Mouse (Mus musculus): ENCODE data around the gene Pigt.
A peak's percentile ranks its signal among the peaks of the same experiment; 100 is the strongest.

The Pigt gene

DNA sequence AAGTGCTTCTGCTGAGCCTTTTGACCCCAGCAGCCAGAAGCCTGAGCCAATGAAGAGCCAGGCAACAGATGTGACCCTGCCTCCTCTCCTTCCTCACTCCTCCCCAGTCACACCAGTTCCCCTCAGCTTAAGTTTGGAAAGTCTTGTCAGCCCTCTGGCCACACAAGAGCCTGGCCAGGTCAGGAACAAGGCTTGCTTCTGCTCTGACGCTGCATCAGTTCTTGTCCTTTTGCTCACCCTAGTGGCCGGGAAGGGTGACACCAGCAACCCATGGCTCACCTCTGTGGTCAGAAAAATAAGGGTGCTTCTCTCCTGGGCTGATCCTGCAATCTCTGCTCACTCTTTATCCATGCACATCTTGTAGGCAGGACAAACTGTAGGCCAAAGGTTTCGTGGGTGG is 23.5 kb downstream of the Pigt start:
- DNase-seq (ENCODE audit: low spot score), result peak; percentile 58

GRCm38 (mm10) chr2:164521841-164522240 is 24.5 kb downstream of the Pigt start:
- no peak for DNase-seq (ENCODE audit: low spot score)

- no peak for DNase-seq (ENCODE audit: low spot score)
Measured at GRCm38 (mm10) chr2:164522280-164522679, 25.0 kb downstream of the Pigt start.

DNA sequence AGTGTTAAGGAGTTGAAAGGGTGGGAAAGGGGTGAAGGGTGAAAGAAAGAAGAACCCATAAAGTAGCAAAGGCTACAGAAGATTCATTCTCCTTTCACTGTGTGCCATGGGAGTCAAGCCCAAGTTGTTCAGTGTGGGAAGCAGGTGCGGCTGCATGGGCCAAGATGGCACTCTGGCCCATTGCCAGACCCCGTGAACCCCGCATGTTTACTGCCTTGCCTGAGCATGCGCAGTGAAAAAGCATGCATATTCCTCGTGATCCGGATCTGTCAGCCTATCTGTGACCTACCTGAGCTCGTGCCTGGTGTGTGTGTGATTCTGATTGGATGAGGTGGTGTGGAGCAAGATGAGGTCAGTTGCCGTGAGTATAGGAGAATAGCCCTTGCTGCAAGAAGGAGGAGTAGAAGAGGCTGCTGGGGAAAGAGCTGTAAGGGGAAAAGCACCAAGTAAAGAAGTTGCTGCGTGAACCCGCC is 26.0 kb downstream of the Pigt start:
- DNase-seq (ENCODE audit: low spot score), result no peak

- no peak for DNase-seq (ENCODE audit: low spot score)
Measured at GRCm38 (mm10) chr2:164528557-164528956, 31.2 kb downstream of the Pigt start.

DNA sequence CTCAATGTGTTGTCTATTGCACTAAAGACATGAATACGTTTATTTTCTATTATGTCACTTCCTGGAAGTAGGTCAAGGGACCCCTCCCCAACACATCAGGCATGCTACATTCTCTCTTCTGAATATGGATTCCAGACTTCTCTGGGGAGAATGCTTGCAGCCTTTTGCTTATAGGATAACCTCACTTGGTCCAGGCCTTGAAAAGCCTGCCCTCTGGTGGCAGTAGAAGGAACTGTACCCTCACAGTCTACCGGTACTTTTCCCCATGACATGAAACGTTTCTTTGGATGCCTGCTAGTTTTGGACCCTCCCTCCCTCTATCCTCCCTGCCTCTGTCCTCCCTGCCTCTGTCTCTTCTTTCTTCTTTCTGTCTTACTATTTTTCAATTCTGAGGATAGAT is 33.8 kb downstream of the Pigt start:
- DNase-seq (ENCODE audit: low spot score), result peak; percentile 76

DNA sequence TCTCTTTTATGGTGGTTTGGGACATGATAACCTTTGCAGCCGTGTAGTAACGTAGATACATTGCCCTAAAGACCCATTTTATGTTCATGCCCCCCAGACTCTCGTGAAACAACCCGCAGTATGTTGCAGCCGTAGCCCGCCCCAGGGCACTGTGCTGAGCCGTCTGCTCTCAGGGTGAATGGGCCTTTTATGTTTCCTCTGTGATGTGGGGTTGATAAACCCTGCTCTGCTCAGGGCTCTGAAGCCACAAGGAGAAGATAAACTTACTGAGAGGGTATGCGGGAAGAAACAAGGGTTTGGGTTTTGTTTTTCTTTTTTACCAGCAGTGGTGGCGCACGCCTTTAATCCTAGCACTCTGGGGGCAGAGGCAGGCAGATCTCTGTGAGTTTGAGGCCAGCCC is 37.0 kb downstream of the Pigt start:
- no peak for DNase-seq (ENCODE audit: low spot score)

- no peak for DNase-seq (ENCODE audit: low spot score)
Measured at GRCm38 (mm10) chr2:164537003-164537402, 39.7 kb downstream of the Pigt start.

DNA sequence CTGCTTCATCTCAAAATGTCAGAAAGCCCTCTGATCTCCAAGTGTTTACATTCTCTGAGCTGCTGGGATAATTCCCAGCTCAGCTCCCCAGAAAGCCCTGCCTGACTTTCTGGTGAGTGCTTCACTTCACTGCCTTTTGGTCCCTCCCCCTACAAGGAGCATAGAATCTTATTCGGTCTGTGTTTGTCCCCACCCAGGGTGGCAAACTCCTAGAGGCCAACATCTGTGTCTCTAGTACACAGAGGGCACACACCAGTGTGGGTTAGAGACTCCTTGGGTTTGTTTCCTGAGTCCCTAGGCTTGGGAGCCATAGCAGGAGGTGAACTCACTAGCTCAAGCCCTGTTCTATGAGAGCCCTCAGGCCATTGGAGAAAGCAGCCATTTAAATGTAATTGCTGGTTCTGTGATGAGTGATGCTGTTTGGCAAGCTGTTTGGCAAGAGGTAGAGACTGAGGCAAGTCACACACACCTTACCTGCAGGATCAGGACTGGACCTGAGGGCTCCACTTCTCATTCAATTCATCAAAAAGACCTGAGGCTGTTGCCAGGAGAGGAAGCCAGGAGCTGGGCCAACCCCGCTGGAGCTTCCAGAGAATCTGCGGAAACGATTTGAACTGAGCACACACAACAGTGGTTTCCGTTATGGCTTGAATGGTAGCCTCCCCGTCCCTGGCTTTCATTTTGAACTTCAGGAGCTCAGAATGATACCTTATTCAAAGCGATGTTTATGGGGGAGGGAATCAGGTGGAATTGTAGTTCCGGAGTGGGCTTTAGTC is 43.5 kb downstream of the Pigt start:
- no peak for DNase-seq (ENCODE audit: low spot score)

- DNase-seq (ENCODE audit: low spot score), result peak; percentile 54
Measured at GRCm38 (mm10) chr2:164542132-164542531, 44.8 kb downstream of the Pigt start.

- DNase-seq (ENCODE audit: low spot score), result no peak
Measured at GRCm38 (mm10) chr2:164542598-164542997, 45.3 kb downstream of the Pigt start.

DNA sequence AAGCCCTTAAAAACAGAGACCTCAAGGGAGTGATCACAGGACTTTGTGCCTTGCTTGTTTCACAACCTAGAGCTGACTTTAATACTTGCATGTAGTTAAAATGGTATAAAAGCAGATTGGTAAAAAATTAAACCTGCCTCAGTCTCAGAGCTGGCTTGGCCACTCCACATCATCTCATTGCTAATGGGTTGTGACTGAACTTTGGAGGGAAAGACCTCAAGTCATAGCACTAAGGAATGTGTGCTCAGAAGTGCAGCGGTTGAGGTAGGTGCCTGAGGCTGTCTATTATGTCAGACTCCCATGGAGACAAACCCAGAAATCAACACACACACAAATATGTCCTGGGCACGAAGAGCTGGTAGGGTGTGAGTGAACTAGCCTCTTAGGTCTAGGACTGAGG is 46.4 kb downstream of the Pigt start:
- DNase-seq (ENCODE audit: low spot score), result no peak

GRCm38 (mm10) chr2:164544454-164545097 is 47.3 kb downstream of the Pigt start:
- no peak for DNase-seq (ENCODE audit: low spot score)

GRCm38 (mm10) chr2:164549338-164549737 is 52.0 kb downstream of the Pigt start:
- DNase-seq (ENCODE audit: low spot score), result no peak

DNA sequence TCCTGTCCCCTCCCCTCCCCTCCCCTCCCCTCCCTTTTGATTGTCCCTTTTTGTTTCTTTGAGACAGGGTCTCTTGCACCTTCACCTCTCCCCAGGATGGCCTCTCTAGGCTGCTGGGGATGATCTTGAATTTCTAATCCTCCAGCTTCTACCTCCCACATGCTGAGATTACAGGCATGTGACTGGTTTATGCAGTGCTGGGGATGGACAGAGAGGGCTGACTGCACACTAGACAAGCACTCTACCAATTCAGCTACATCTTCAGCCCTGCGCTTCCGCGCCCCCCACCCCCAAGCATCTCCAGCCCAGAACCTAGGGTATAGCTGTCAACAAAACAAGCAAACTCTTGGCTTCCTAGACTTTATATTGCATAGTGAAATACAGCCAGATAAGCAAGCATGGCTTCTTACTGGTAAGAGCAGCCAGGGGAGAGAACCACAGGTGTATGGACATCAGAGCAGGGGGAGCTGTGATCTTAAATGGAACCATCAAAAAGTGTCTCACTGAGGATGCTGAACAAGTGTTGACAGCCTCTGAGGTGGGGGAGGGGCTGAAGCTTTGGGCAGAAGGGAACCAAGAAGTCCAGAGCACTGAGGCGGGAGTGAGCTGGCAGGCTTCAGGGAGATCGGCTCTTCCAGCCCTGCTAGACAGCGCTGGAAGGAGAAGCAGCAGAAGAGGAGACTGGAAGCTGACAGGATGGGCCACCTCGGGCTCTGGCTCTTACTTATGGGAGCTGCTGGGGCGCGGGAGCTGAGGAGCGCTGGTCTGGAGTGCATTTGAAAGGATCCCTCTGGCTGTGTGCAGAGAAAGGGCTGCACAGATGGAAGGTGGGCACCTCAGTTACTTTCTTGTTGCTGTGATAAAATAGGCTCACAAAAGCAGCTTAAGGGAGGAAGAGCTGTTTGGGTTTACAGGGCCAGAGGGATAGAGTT is 52.9 kb downstream of the Pigt start:
- peak; percentile 30 for DNase-seq (ENCODE audit: low spot score)

- DNase-seq (ENCODE audit: low spot score), result no peak
Measured at GRCm38 (mm10) chr2:164550895-164551269, 53.6 kb downstream of the Pigt start.

DNA sequence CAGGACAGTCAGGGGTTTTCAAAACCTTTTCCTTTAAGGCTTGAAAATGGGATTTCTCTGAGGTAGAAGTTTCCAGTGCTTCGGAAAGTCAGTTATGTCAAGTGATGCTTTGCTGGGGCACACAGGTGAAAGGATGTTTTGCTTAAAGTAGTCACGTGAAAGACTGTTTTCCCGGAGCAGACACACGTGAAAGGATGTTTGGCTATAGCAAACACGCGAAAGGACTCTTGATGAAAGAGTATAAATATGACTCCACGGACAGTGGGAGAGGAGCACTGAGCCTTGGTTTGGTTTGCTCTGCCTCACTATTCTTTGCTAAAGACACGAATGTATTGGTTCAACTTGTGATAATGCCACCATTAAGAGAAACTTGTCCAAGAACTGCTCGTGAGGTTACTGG is 54.2 kb downstream of the Pigt start:
- DNase-seq (ENCODE audit: low spot score), result no peak
